In the genomic region with DNA sequence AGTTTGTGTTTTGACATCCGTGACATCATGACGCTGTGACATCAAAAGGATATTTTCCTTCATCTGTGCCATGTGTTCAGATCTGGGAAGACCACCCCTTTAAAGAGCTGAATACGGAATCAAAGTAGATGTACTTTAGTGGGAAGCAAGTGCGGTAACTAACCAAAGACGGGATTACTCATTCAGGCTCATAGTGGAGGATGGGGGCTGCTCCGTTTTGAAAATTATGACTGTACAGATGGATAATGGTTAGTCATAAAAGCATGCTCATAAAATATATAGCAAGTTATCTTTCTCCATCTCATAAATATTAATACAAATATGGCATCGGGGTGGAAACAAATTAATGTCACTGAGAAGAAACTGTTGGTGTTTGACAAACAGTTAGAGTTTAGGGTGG, we compare ENCODE assay signal across 23 mouse cellular contexts.
DNase-seq lines count a peak whose midpoint lies in the region; ATAC-seq and TF ChIP-seq lines count a peak whose summit lies in the region.
"Had no signal": no experiment of that assay in that cellular context is flagged by ENCODE, and none has a peak within 500 bp of the region (broad histone marks: within the 10 kb centered on the region; RNA-seq: fewer than 3 reads in every experiment).

No protein-coding gene starts in this region.

- no peak overlapping the region for H3K9ac ChIP-seq in forebrain, embryonic 16.5 days (replicated peaks; ENCODE audit: low read depth, low read length)
- H3K9ac ChIP-seq in forebrain, embryonic 14.5 days (ENCODE audit: low read length), result no peak overlapping the region
- no peak overlapping the region for H3K9ac ChIP-seq in kidney, postnatal 0 days (ENCODE audit: low read depth, low read length)
- H3K9ac ChIP-seq in kidney, embryonic 15.5 days, result no peak overlapping the region
- no peak overlapping the region for H3K9ac ChIP-seq in neural tube, embryonic 15.5 days (replicated peaks)
- H3K9ac ChIP-seq: heart, embryonic 12.5 days; heart, embryonic 15.5 days; hindbrain, embryonic 13.5 days had no signal

- peak; percentile 81 for ATAC-seq in forebrain, embryonic 16.5 days
- ATAC-seq in forebrain, embryonic 14.5 days, result no peak
- no peak for ATAC-seq in kidney, postnatal 0 days (replicated peaks; ENCODE audit: low FRiP score, low read depth)
- ATAC-seq in kidney, embryonic 15.5 days (replicated peaks; ENCODE audit: low FRiP score), result no peak
- ATAC-seq in neural tube, embryonic 15.5 days (ENCODE audit: low FRiP score), result peak; percentile 21; the same call in 1 of the 2 replicates
- ATAC-seq: CD4-positive, CD25-positive, alpha-beta regulatory T cell, adult 4 months; hindbrain, embryonic 16.5 days had no signal

- H3K4me1 ChIP-seq in forebrain, embryonic 16.5 days (replicated peaks; ENCODE audit: control insufficient read depth, insufficient read depth, low read length), result peaks cover 5% of the 10 kb centered on the region; the same call in 1 of the 2 replicates
- H3K4me1 ChIP-seq in forebrain, embryonic 14.5 days (ENCODE audit: control insufficient read depth, insufficient read depth, low read length), result 0 out of 2 replicates have a peak, but pooled peaks cover 7% of the 10 kb centered on the region
- H3K4me1 ChIP-seq in kidney, postnatal 0 days (replicated peaks; ENCODE audit: insufficient read depth, low read length), result no peaks in the 10 kb centered on the region
- H3K4me1 ChIP-seq in kidney, embryonic 15.5 days, result no peaks in the 10 kb centered on the region; the same call in 1 of the 2 replicates
- no peaks in the 10 kb centered on the region for H3K4me1 ChIP-seq in neural tube, embryonic 15.5 days
- H3K4me1 ChIP-seq: heart, embryonic 12.5 days; heart, embryonic 15.5 days had no signal

- H3K9me3 ChIP-seq in forebrain, embryonic 16.5 days (ENCODE audit: control insufficient read depth, low read length), result no peaks in the 10 kb centered on the region
- H3K9me3 ChIP-seq in forebrain, embryonic 14.5 days (replicated peaks; ENCODE audit: control insufficient read depth, low read length), result no peaks in the 10 kb centered on the region
- no peaks in the 10 kb centered on the region for H3K9me3 ChIP-seq in kidney, postnatal 0 days (replicated peaks; ENCODE audit: low read length)
- H3K9me3 ChIP-seq in kidney, embryonic 15.5 days (replicated peaks), result no peaks in the 10 kb centered on the region
- H3K9me3 ChIP-seq in neural tube, embryonic 15.5 days (replicated peaks), result no peaks in the 10 kb centered on the region
- H3K9me3 ChIP-seq: heart, embryonic 12.5 days; heart, embryonic 15.5 days; hindbrain, embryonic 10.5 days; hindbrain, embryonic 13.5 days had no signal

- no peak overlapping the region for H3K4me3 ChIP-seq in forebrain, embryonic 16.5 days (replicated peaks; ENCODE audit: low read length)
- no peak overlapping the region for H3K4me3 ChIP-seq in forebrain, embryonic 14.5 days (ENCODE audit: low read depth, low read length)
- H3K4me3 ChIP-seq in kidney, postnatal 0 days (replicated peaks; ENCODE audit: low read depth, low read length), result no peak overlapping the region
- no peak overlapping the region for H3K4me3 ChIP-seq in kidney, embryonic 15.5 days (replicated peaks)
- no peak overlapping the region for H3K4me3 ChIP-seq in neural tube, embryonic 15.5 days (replicated peaks)
- H3K4me3 ChIP-seq: heart, embryonic 12.5 days; heart, embryonic 15.5 days; hindbrain, embryonic 10.5 days; hindbrain, embryonic 13.5 days had no signal

- H3K36me3 ChIP-seq in forebrain, embryonic 16.5 days (ENCODE audit: control insufficient read depth, insufficient read depth), result no peaks in the 10 kb centered on the region
- H3K36me3 ChIP-seq in forebrain, embryonic 14.5 days (ENCODE audit: control insufficient read depth, insufficient read depth, low read length), result no peaks in the 10 kb centered on the region
- no peaks in the 10 kb centered on the region for H3K36me3 ChIP-seq in kidney, postnatal 0 days (ENCODE audit: insufficient read depth, low read length)
- H3K36me3 ChIP-seq in kidney, embryonic 15.5 days, result no peaks in the 10 kb centered on the region
- no peaks in the 10 kb centered on the region for H3K36me3 ChIP-seq in neural tube, embryonic 15.5 days
- H3K36me3 ChIP-seq: heart, embryonic 12.5 days; heart, embryonic 15.5 days; hindbrain, embryonic 10.5 days; hindbrain, embryonic 13.5 days had no signal

- H3K27me3 ChIP-seq in forebrain, embryonic 16.5 days (replicated peaks; ENCODE audit: control insufficient read depth, insufficient read depth, low read length), result no peaks in the 10 kb centered on the region
- no peaks in the 10 kb centered on the region for H3K27me3 ChIP-seq in forebrain, embryonic 14.5 days (replicated peaks; ENCODE audit: control insufficient read depth, insufficient read depth, low read length)
- no peaks in the 10 kb centered on the region for H3K27me3 ChIP-seq in kidney, postnatal 0 days (ENCODE audit: insufficient read depth, low read length)
- H3K27me3 ChIP-seq in kidney, embryonic 15.5 days, result no peaks in the 10 kb centered on the region
- H3K27me3 ChIP-seq in neural tube, embryonic 15.5 days (replicated peaks), result no peaks in the 10 kb centered on the region
- H3K27me3 ChIP-seq: heart, embryonic 12.5 days; heart, embryonic 15.5 days had no signal

- no peak overlapping the region for H3K27ac ChIP-seq in forebrain, embryonic 16.5 days (ENCODE audit: low read length)
- no peak overlapping the region for H3K27ac ChIP-seq in forebrain, embryonic 14.5 days (ENCODE audit: low read depth, low read length)
- no peak overlapping the region for H3K27ac ChIP-seq in kidney, postnatal 0 days
- H3K27ac ChIP-seq in kidney, embryonic 15.5 days, result no peak overlapping the region
- H3K27ac ChIP-seq in neural tube, embryonic 15.5 days (replicated peaks), result no peak overlapping the region
- H3K27ac ChIP-seq: heart, embryonic 15.5 days; hindbrain, embryonic 10.5 days; hindbrain, embryonic 13.5 days had no signal

- no peak for TF ChIP-seq CTCF in kidney, postnatal 0 days (IDR thresholded peaks at IDR 0.05; ENCODE audit: low read depth)

- no peak for DNase-seq in forebrain, embryonic 14.5 days (ENCODE audit: low spot score)
- peak; percentile 28 for DNase-seq in kidney, postnatal 0 days (ENCODE audit: low spot score)
- DNase-seq in right cerebral cortex, adult 18-20 months, result peak; percentile 9
- no peak for DNase-seq in right cerebral cortex, postnatal 14 days
- DNase-seq in thymus, postnatal 25 days, result no peak
- DNase-seq: adrenal gland, adult 2 months; adrenal gland, postnatal 14 days; cerebellum, adult 18-20 months; cerebellum, adult 9-10 months; cerebellum, postnatal 14 days; gastrocnemius, postnatal 25 days; heart, adult 18-20 months; heart, postnatal 10 days; heart, postnatal 36 days had no signal

- no peak overlapping the region for H3K4me2 ChIP-seq in forebrain, embryonic 16.5 days (ENCODE audit: low read length)
- H3K4me2 ChIP-seq in forebrain, embryonic 14.5 days (ENCODE audit: low read length), result no peak overlapping the region
- H3K4me2 ChIP-seq in kidney, postnatal 0 days (ENCODE audit: low read length), result no peak overlapping the region
- no peak overlapping the region for H3K4me2 ChIP-seq in kidney, embryonic 15.5 days
- H3K4me2 ChIP-seq in neural tube, embryonic 15.5 days, result no peak overlapping the region
- H3K4me2 ChIP-seq: heart, embryonic 12.5 days; heart, embryonic 15.5 days; hindbrain, embryonic 13.5 days had no signal

- 76% methylated on average over 7 of the region's 7 CpGs for WGBS in forebrain, embryonic 16.5 days
- WGBS in forebrain, embryonic 14.5 days, result 87% methylated on average over 7 of the region's 7 CpGs
- 82% methylated on average over 7 of the region's 7 CpGs for WGBS in kidney, postnatal 0 days
- 78% methylated on average over 7 of the region's 7 CpGs for WGBS in kidney, embryonic 15.5 days
- WGBS in neural tube, embryonic 15.5 days, result 66% methylated on average over 7 of the region's 7 CpGs

Comparison
In these comparisons a context has a peak if more than half of its experiments do, and no peak if none do; other contexts are left out.
1. ATAC-seq: peak in forebrain, embryonic 16.5 days (single experiment) and neural tube, embryonic 15.5 days (single experiment); none in forebrain, embryonic 14.5 days (single experiment), kidney, postnatal 0 days (single experiment) and kidney, embryonic 15.5 days (single experiment).
2. DNase-seq: peak in kidney, postnatal 0 days (single experiment) and right cerebral cortex, adult 18-20 months (single experiment); none in forebrain, embryonic 14.5 days (single experiment), right cerebral cortex, postnatal 14 days (single experiment) and thymus, postnatal 25 days (single experiment).